Mouse (Mus musculus): Measurements from ENCODE around the gene Kmo. TPM values are rescaled to one million over a fixed set of nuclear protein-coding genes. Genes with fewer than 3 reads are reported as not detected.

Gene Kmo
- polyA plus RNA-seq, 1 experiment, result 0.10 TPM

- Histone ChIP-seq H3K27ac (ENCODE audit: insufficient read depth, low read length) (no peak overlapping the region), H3K4me3 (ENCODE audit: insufficient read depth, low read length) (no peak overlapping the region), H3K4me1 (ENCODE audit: control insufficient read depth, insufficient read depth, low read length) (no peaks in the 10 kb centered on the region)
- no peak for TF ChIP-seq CTCF (IDR thresholded peaks at IDR 0.05; ENCODE audit: extremely low read depth, insufficient read depth, low read length)
- TF ChIP-seq POLR2A (IDR thresholded peaks at IDR 0.05; ENCODE audit: extremely low read depth, insufficient read depth, low read length), result no peak
These were observed 26.8 kb downstream of the Kmo start for GRCm38 (mm10) chr1:175646952-175647351.

- TF ChIP-seq CTCF (IDR thresholded peaks at IDR 0.05; ENCODE audit: extremely low read depth, insufficient read depth, low read length) (no peak), POLR2A (IDR thresholded peaks at IDR 0.05; ENCODE audit: extremely low read depth, insufficient read depth, low read length) (no peak)
- Histone ChIP-seq H3K4me1 (ENCODE audit: control insufficient read depth, insufficient read depth, low read length) (no peaks in the 10 kb centered on the region), H3K4me3 (ENCODE audit: insufficient read depth, low read length) (no peak overlapping the region), H3K27ac (ENCODE audit: insufficient read depth, low read length) (no peak overlapping the region)
These were observed 28.4 kb downstream of the Kmo start for GRCm38 (mm10) chr1:175648615-175649014.

- Histone ChIP-seq H3K4me1 (ENCODE audit: control insufficient read depth, insufficient read depth, low read length) (no peaks in the 10 kb centered on the region), H3K27ac (ENCODE audit: insufficient read depth, low read length) (no peak overlapping the region), H3K4me3 (ENCODE audit: insufficient read depth, low read length) (no peak overlapping the region)
- TF ChIP-seq POLR2A (IDR thresholded peaks at IDR 0.05; ENCODE audit: extremely low read depth, insufficient read depth, low read length) (no peak), CTCF (IDR thresholded peaks at IDR 0.05; ENCODE audit: extremely low read depth, insufficient read depth, low read length) (no peak)
These were observed 39.7 kb downstream of the Kmo start for GRCm38 (mm10) chr1:175659900-175660299.

DNA sequence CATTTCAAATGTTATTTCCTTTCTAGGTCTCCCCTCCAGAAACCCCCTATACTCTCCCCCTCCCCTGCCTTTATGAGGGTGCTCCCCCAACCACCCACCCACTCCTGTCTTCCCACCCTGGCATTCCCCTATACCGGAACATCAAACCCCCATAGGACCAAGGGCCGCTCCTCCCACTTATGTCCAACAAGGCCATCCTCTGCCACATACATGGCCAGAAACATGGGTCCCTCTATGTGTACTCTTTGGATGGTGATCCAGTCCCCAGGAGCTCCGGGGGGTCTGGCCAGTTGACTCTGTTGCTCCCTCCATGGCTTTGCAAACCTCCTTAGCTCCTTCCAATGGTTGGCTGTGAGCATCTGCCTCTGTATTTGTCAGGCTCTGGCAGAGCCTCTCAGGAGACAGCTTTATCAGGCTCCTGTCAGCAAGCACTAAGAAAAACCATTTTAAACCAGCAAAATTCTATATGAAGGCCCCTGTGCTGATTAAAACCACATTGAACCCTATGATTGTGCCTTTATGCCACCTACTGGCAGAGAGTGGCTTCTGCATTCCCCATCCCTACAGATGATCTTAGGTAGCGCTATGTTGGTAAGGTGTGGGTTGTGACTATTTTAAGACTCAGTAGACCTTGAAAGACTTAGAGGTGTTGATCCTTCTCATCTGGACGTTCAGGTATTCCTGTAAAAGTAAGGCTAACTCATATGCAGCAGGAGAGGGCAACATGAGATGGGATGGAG lies 48.7 kb downstream of the Kmo start:
- peak; percentile 72 for TF ChIP-seq CTCF (IDR thresholded peaks at IDR 0.05; ENCODE audit: extremely low read depth, insufficient read depth, low read length)
- no peak for TF ChIP-seq POLR2A (IDR thresholded peaks at IDR 0.05; ENCODE audit: extremely low read depth, insufficient read depth, low read length)
- H3K4me3 ChIP-seq (ENCODE audit: insufficient read depth, low read length), result no peak overlapping the region
- no peaks in the 10 kb centered on the region; the same call in 1 of the 2 replicates for H3K4me1 ChIP-seq (ENCODE audit: control insufficient read depth, insufficient read depth, low read length)
- no peak overlapping the region for H3K27ac ChIP-seq (ENCODE audit: insufficient read depth, low read length)

- TF ChIP-seq CTCF (IDR thresholded peaks at IDR 0.05; ENCODE audit: extremely low read depth, insufficient read depth, low read length), result no peak
- no peak for TF ChIP-seq POLR2A (IDR thresholded peaks at IDR 0.05; ENCODE audit: extremely low read depth, insufficient read depth, low read length)
- Histone ChIP-seq H3K4me3 (ENCODE audit: insufficient read depth, low read length) (no peak overlapping the region), H3K27ac (ENCODE audit: insufficient read depth, low read length) (no peak overlapping the region), H3K4me1 (ENCODE audit: control insufficient read depth, insufficient read depth, low read length) (no peaks in the 10 kb centered on the region; the same call in none of the 2 replicates)
These were observed 49.3 kb downstream of the Kmo start for GRCm38 (mm10) chr1:175669456-175669855.

GRCm38 (mm10) chr1:175670042-175670441 lies 49.9 kb downstream of the Kmo start:
- H3K4me3 ChIP-seq (ENCODE audit: insufficient read depth, low read length), result no peak overlapping the region

DNA sequence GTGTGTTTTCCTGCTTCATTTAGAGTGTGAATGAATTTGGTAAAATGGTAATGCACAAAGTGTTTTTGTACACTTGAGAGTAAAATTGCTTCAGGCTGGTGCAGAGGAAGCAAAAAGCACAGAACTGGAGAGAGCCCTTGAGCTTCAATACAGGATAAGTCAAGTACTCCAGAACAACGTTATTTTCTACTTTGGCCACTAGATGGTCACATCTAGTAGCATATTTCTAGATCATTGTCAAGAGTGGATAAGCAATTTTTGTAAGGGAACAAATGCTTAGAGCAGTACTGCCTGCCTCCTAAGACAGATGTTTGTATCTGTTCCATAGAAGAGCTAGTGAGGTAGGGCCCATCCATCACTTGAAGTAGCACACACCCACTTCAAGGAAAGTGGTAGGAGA lies 51.4 kb downstream of the Kmo start:
- no peak overlapping the region for H3K27ac ChIP-seq (ENCODE audit: insufficient read depth, low read length)
- no peaks in the 10 kb centered on the region; the same call in none of the 2 replicates for H3K4me1 ChIP-seq (ENCODE audit: control insufficient read depth, insufficient read depth, low read length)
- no peak overlapping the region for H3K4me3 ChIP-seq (ENCODE audit: insufficient read depth, low read length)
- no peak for TF ChIP-seq CTCF (IDR thresholded peaks at IDR 0.05; ENCODE audit: extremely low read depth, insufficient read depth, low read length)
- no peak for TF ChIP-seq POLR2A (IDR thresholded peaks at IDR 0.05; ENCODE audit: extremely low read depth, insufficient read depth, low read length)

More at GRCm38 (mm10) chr1:175670042-175670441, 49.9 kb downstream of the Kmo start:
- Histone ChIP-seq H3K27ac (ENCODE audit: insufficient read depth, low read length) (no peak overlapping the region), H3K4me1 (ENCODE audit: control insufficient read depth, insufficient read depth, low read length) (no peaks in the 10 kb centered on the region; the same call in none of the 2 replicates)
- TF ChIP-seq POLR2A (IDR thresholded peaks at IDR 0.05; ENCODE audit: extremely low read depth, insufficient read depth, low read length) (no peak), CTCF (IDR thresholded peaks at IDR 0.05; ENCODE audit: extremely low read depth, insufficient read depth, low read length) (no peak)

- Histone ChIP-seq H3K4me1 (ENCODE audit: control insufficient read depth, insufficient read depth, low read length) (no peaks in the 10 kb centered on the region; the same call in none of the 2 replicates), H3K27ac (ENCODE audit: insufficient read depth, low read length) (no peak overlapping the region), H3K4me3 (ENCODE audit: insufficient read depth, low read length) (no peak overlapping the region)
- no peak for TF ChIP-seq POLR2A (IDR thresholded peaks at IDR 0.05; ENCODE audit: extremely low read depth, insufficient read depth, low read length)
- no peak for TF ChIP-seq CTCF (IDR thresholded peaks at IDR 0.05; ENCODE audit: extremely low read depth, insufficient read depth, low read length)
These were observed 53.6 kb downstream of the Kmo start for GRCm38 (mm10) chr1:175673563-175674325.

DNA sequence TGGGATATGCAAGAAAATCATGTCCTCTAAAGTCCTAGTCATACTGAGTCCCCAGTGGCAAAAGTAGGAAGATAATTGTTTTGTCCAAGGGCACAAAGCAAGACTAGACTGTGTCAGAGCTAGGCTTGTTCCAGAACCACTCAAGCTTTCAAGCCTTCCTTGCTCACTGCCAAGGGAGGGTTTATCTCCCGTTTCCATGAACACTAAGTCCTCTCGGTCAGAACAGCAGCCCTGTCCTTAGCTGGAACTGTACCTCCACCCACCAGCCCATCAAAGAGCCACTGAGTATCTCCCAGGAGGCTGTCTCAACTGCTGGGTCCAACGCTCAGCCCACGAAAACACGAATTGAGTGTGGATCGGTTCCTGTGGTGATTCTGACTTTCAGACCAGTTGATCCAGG lies 54.9 kb downstream of the Kmo start:
- TF ChIP-seq POLR2A (IDR thresholded peaks at IDR 0.05; ENCODE audit: extremely low read depth, insufficient read depth, low read length), result no peak
- TF ChIP-seq CTCF (IDR thresholded peaks at IDR 0.05; ENCODE audit: extremely low read depth, insufficient read depth, low read length), result no peak
- H3K4me1 ChIP-seq (ENCODE audit: control insufficient read depth, insufficient read depth, low read length), result no peaks in the 10 kb centered on the region; the same call in none of the 2 replicates
- no peak overlapping the region for H3K27ac ChIP-seq (ENCODE audit: insufficient read depth, low read length)
- H3K4me3 ChIP-seq (ENCODE audit: insufficient read depth, low read length), result no peak overlapping the region
